Mouse (Mus musculus) kidney, postnatal 4 days (tissue): ENCODE measurements around the gene Drd2.

Source experiments
- DNase-seq, 2 experiments: peaks; one replicate each; pipeline ENCODE4 v3.0.0; 2021; ENCODE audit warnings: mixed read lengths in 2 of 2

Gene Drd2

GRCm38 (mm10) chr9:49340136-49341043 lies at the start of gene Drd2:
Gene Drd2, plus strand, starts transcription at chr9:49340627.
- DNase-seq: peak; percentile 77 to 83

GRCm38 (mm10) chr9:49295101-49295500 lies 45.3 kb upstream of the Drd2 start:
- DNase-seq: no peak

GRCm38 (mm10) chr9:49307576-49307975 lies 32.9 kb upstream of the Drd2 start:
- peak in 1 of 2 experiments; percentile 9 for DNase-seq

- no peak for DNase-seq
Observed at GRCm38 (mm10) chr9:49310821-49311220, 29.6 kb upstream of the Drd2 start.

- DNase-seq: no peak
Observed at GRCm38 (mm10) chr9:49318638-49319037, 21.8 kb upstream of the Drd2 start.

GRCm38 (mm10) chr9:49341044-49341365 lies 578 bp downstream of the Drd2 start:
- DNase-seq: peak; percentile 80 to 84

GRCm38 (mm10) chr9:49365763-49366162 lies 25.3 kb downstream of the Drd2 start:
- peak in 1 of 2 experiments; percentile 12 for DNase-seq

- no peak for DNase-seq
Observed at GRCm38 (mm10) chr9:49373946-49374345, 33.5 kb downstream of the Drd2 start.

GRCm38 (mm10) chr9:49379962-49380361 lies 39.5 kb downstream of the Drd2 start:
- no peak for DNase-seq

- DNase-seq: no peak
Observed at GRCm38 (mm10) chr9:49384041-49384440, 43.6 kb downstream of the Drd2 start.

GRCm38 (mm10) chr9:49384855-49385254 lies 44.4 kb downstream of the Drd2 start:
- no peak for DNase-seq

- no peak for DNase-seq
Observed at GRCm38 (mm10) chr9:49385301-49385700, 44.9 kb downstream of the Drd2 start.

- peak in 1 of 2 experiments; percentile 12 for DNase-seq
Observed at GRCm38 (mm10) chr9:49386119-49386518, 45.7 kb downstream of the Drd2 start.

- DNase-seq: no peak
Observed at GRCm38 (mm10) chr9:49392242-49392641, 51.8 kb downstream of the Drd2 start.

GRCm38 (mm10) chr9:49396006-49396405 lies 55.6 kb downstream of the Drd2 start:
- no peak for DNase-seq

- DNase-seq: no peak
Observed at GRCm38 (mm10) chr9:49403711-49404110, 63.3 kb downstream of the Drd2 start.

- no peak for DNase-seq
Observed at GRCm38 (mm10) chr9:49407028-49407427, 66.6 kb downstream of the Drd2 start.

GRCm38 (mm10) chr9:49410621-49411020 lies 70.2 kb downstream of the Drd2 start:
- no peak for DNase-seq

- no peak for DNase-seq
Observed at GRCm38 (mm10) chr9:49423866-49424265, 83.4 kb downstream of the Drd2 start.

GRCm38 (mm10) chr9:49425585-49425984 lies 85.2 kb downstream of the Drd2 start:
- DNase-seq: no peak

GRCm38 (mm10) chr9:49426921-49427320 lies 86.5 kb downstream of the Drd2 start, which contains the start of gene Ankk1:
Gene Ankk1, minus strand, starts transcription at chr9:49427021.
- no peak for DNase-seq

- no peak for DNase-seq
Observed at GRCm38 (mm10) chr9:49427478-49427877, 87.1 kb downstream of the Drd2 start.

GRCm38 (mm10) chr9:49442621-49443020 lies 102.2 kb downstream of the Drd2 start:
- DNase-seq: no peak

GRCm38 (mm10) chr9:49450491-49450890 lies 110.1 kb downstream of the Drd2 start:
- DNase-seq: no peak

GRCm38 (mm10) chr9:49452396-49452795 lies 112.0 kb downstream of the Drd2 start:
- no peak for DNase-seq
